12 mouse cellular contexts compared by ENCODE assay signal in genomic region chr4:115954656-115955493, GRCm38 (mm10). TPM values are rescaled to one million over a fixed set of nuclear protein-coding genes. Genes with fewer than 3 reads are reported as not detected.
A peak's percentile ranks its signal among the peaks of the same experiment; 100 is the strongest.
DNase-seq lines count a peak whose midpoint lies in the region; ATAC-seq lines count a peak whose summit lies in the region.
"Had no signal": no experiment of that assay in that cellular context is flagged by ENCODE, and none has a peak within 500 bp of the region (broad histone marks: within the 10 kb centered on the region; RNA-seq: fewer than 3 reads in every experiment).

No protein-coding gene starts in this region.

- H3K36me3 ChIP-seq in kidney, embryonic 16.5 days (ENCODE audit: insufficient read depth, low read length) = no peaks in the 10 kb centered on the region
- no peaks in the 10 kb centered on the region for H3K36me3 ChIP-seq in embryonic facial prominence, embryonic 14.5 days (ENCODE audit: control insufficient read depth, insufficient read depth, low read length)
- H3K36me3 ChIP-seq in hindbrain, embryonic 15.5 days = no peaks in the 10 kb centered on the region
- no peaks in the 10 kb centered on the region for H3K36me3 ChIP-seq in neural tube, embryonic 12.5 days
- H3K36me3 ChIP-seq: heart, embryonic 15.5 days had no signal

- H3K4me3 ChIP-seq in kidney, embryonic 16.5 days (ENCODE audit: low read length) = no peak overlapping the region; the same call in 1 of the 2 replicates
- H3K4me3 ChIP-seq in embryonic facial prominence, embryonic 14.5 days (ENCODE audit: low read depth, low read length) = no peak overlapping the region
- H3K4me3 ChIP-seq in hindbrain, embryonic 15.5 days = peak overlapping the region; percentile 19; the same call in 1 of the 2 replicates
- H3K4me3 ChIP-seq in neural tube, embryonic 12.5 days = peak overlapping the region; percentile 7; the same call in 1 of the 2 replicates
- H3K4me3 ChIP-seq: heart, embryonic 15.5 days; left cerebral cortex, adult 2 months had no signal

- DNase-seq in kidney, adult 18-20 months = no peak
- DNase-seq in embryonic facial prominence, embryonic 14.5 days (ENCODE audit: low spot score) = no peak
- no peak for DNase-seq in natural killer cell, adult 2 months (ENCODE audit: low spot score in 2 of 2)
- DNase-seq in right cerebral cortex, postnatal 25 days = no peak
- no peak for DNase-seq in cerebellum, postnatal 25 days
- DNase-seq: liver, postnatal 0 days had no signal

- H3K4me1 ChIP-seq in kidney, embryonic 16.5 days (ENCODE audit: insufficient read depth, low read length) = no peaks in the 10 kb centered on the region
- no peaks in the 10 kb centered on the region for H3K4me1 ChIP-seq in embryonic facial prominence, embryonic 14.5 days (ENCODE audit: control insufficient read depth, insufficient read depth, low read length)
- H3K4me1 ChIP-seq in hindbrain, embryonic 15.5 days (replicated peaks) = peaks cover 10% of the 10 kb centered on the region
- H3K4me1 ChIP-seq in neural tube, embryonic 12.5 days = peaks cover 8% of the 10 kb centered on the region
- H3K4me1 ChIP-seq: heart, embryonic 15.5 days had no signal

- ATAC-seq in kidney, embryonic 16.5 days (ENCODE audit: low FRiP score, low TSS enrichment) = 0 out of 2 replicates have a peak, but pooled peaks have one; percentile 21
- no peak for ATAC-seq in embryonic facial prominence, embryonic 14.5 days (ENCODE audit: low read depth)
- peak; percentile 50; the same call in 1 of the 2 replicates for ATAC-seq in hindbrain, embryonic 15.5 days (ENCODE audit: low FRiP score, low read depth)
- 0 out of 2 replicates have a peak, but pooled peaks have one; percentile 48 for ATAC-seq in neural tube, embryonic 12.5 days (ENCODE audit: low FRiP score, low read depth)
- ATAC-seq: liver, postnatal 0 days had no signal

- 3% methylated on average over 19 of the region's 19 CpGs for WGBS in kidney, embryonic 16.5 days
- 3% methylated on average over 15 of the region's 19 CpGs for WGBS in embryonic facial prominence, embryonic 14.5 days
- 4% methylated on average over 19 of the region's 19 CpGs for WGBS in hindbrain, embryonic 15.5 days
- 3% methylated on average over 19 of the region's 19 CpGs for WGBS in neural tube, embryonic 12.5 days

- H3K27ac ChIP-seq in kidney, embryonic 16.5 days (ENCODE audit: low read length) = no peak overlapping the region
- H3K27ac ChIP-seq in embryonic facial prominence, embryonic 14.5 days (replicated peaks; ENCODE audit: low read depth, low read length) = no peak overlapping the region
- H3K27ac ChIP-seq in hindbrain, embryonic 15.5 days (replicated peaks) = no peak overlapping the region
- H3K27ac ChIP-seq in neural tube, embryonic 12.5 days = no peak overlapping the region
- H3K27ac ChIP-seq: heart, embryonic 15.5 days; left cerebral cortex, adult 2 months had no signal

- no peak overlapping the region for H3K9ac ChIP-seq in kidney, embryonic 16.5 days (replicated peaks; ENCODE audit: low read length)
- no peak overlapping the region for H3K9ac ChIP-seq in embryonic facial prominence, embryonic 14.5 days (ENCODE audit: low read depth, low read length)
- H3K9ac ChIP-seq in hindbrain, embryonic 15.5 days = peak overlapping the region; percentile 37
- H3K9ac ChIP-seq in neural tube, embryonic 12.5 days = no peak overlapping the region
- H3K9ac ChIP-seq: heart, embryonic 15.5 days; liver, postnatal 0 days had no signal

- H3K4me2 ChIP-seq in kidney, embryonic 16.5 days (replicated peaks; ENCODE audit: low read depth, low read length) = peak overlapping the region; percentile 21; the same call in 1 of the 2 replicates
- peak overlapping the region; percentile 37 for H3K4me2 ChIP-seq in embryonic facial prominence, embryonic 14.5 days (ENCODE audit: low read depth, low read length)
- peak overlapping the region; percentile 46 for H3K4me2 ChIP-seq in hindbrain, embryonic 15.5 days
- H3K4me2 ChIP-seq in neural tube, embryonic 12.5 days (replicated peaks) = peak overlapping the region; percentile 48
- H3K4me2 ChIP-seq: heart, embryonic 15.5 days had no signal

- 0 out of 2 replicates have a peak, but pooled peaks cover 4% of the 10 kb centered on the region for H3K9me3 ChIP-seq in kidney, embryonic 16.5 days (ENCODE audit: low read length)
- no peaks in the 10 kb centered on the region for H3K9me3 ChIP-seq in embryonic facial prominence, embryonic 14.5 days (ENCODE audit: control insufficient read depth, low read length)
- H3K9me3 ChIP-seq in hindbrain, embryonic 15.5 days = no peaks in the 10 kb centered on the region
- no peaks in the 10 kb centered on the region for H3K9me3 ChIP-seq in neural tube, embryonic 12.5 days
- H3K9me3 ChIP-seq: heart, embryonic 15.5 days had no signal

- H3K27me3 ChIP-seq in kidney, embryonic 16.5 days (ENCODE audit: insufficient read depth, low read length) = peaks cover 96% of the 10 kb centered on the region
- peaks cover 93% of the 10 kb centered on the region for H3K27me3 ChIP-seq in embryonic facial prominence, embryonic 14.5 days (replicated peaks; ENCODE audit: control insufficient read depth, insufficient read depth, low read length)
- peaks cover 73% of the 10 kb centered on the region for H3K27me3 ChIP-seq in hindbrain, embryonic 15.5 days
- peaks cover 97% of the 10 kb centered on the region for H3K27me3 ChIP-seq in neural tube, embryonic 12.5 days (replicated peaks)

RNA-seq across cellular contexts. Expression of gene Dmbx1, which starts 15.1 kb away (rescaled TPM):
- polyA plus RNA-seq in kidney, embryonic 16.5 days (2015; fragmentation: Nextera tagmentation; extraction: Ambion mirVana) = not detected in 2 replicates
- 0.26 and 0.58 TPM in 2 replicates for polyA plus RNA-seq in embryonic facial prominence, embryonic 14.5 days (2014; fragmentation: Nextera tagmentation; extraction: Ambion mirVana)
- polyA plus RNA-seq in hindbrain, embryonic 15.5 days (2015; fragmentation: Nextera tagmentation; extraction: Ambion mirVana) = 8.3 and 8.6 TPM in 2 replicates
- 1.6 and 2.4 TPM in 2 replicates for polyA plus RNA-seq in neural tube, embryonic 12.5 days (2016; fragmentation: Nextera tagmentation; extraction: Ambion mirVana)
- polyA plus RNA-seq: kidney, embryonic 14.5 days; liver, postnatal 0 days had no signal

Comparison
In these comparisons a context has a peak if more than half of its experiments do, and no peak if none do; other contexts are left out.
1. H3K4me3 ChIP-seq: peak in hindbrain, embryonic 15.5 days (single experiment) and neural tube, embryonic 12.5 days (single experiment); none in kidney, embryonic 16.5 days (single experiment) and embryonic facial prominence, embryonic 14.5 days (single experiment).
2. Peak in every context shown above with its lines, with median percentiles within 50 percentile points of each other: H3K4me2 ChIP-seq.